Mouse (Mus musculus) heart, embryonic 14.5 days (tissue): Measurements from ENCODE around the gene Dip2b. TPM values are rescaled to one million over a fixed set of nuclear protein-coding genes. Genes with fewer than 3 reads are reported as not detected.

Experiments
- ATAC-seq: fragments of 200-750 bp; cut with Nextera tagmentation; 2 replicates; pipeline ENCODE4 v1.8.0; 2017; ENCODE audit warnings: low read depth, moderate TSS enrichment; ENCODE audit not compliant: insufficient number of reproducible peaks, insufficient read depth, low FRiP score
- H3K27ac ChIP-seq, 2 experiments: fragments of 200-500 bp in 1 of 2; fragments of 300-500 bp in 1 of 2; sonication (generic) in 1 of 2; replicated peaks in 1 of 2; 2 replicates each; pipeline ENCODE4 v1.5.1; 2012 to 2014; ENCODE audit warnings: low read depth in 2 of 2, low read length in 2 of 2, control low read depth in 1 of 2, mild to moderate bottlenecking in 1 of 2, mixed read lengths in 1 of 2; ENCODE audit not compliant: control insufficient read depth in 1 of 2, insufficient read depth in 1 of 2
- H3K27me3 ChIP-seq: fragments of 300-500 bp; sonication (generic); 2 replicates; pipeline ENCODE4 v1.6.1; 2014; ENCODE audit warnings: mild to moderate bottlenecking, low read length, control low read depth; ENCODE audit not compliant: control insufficient read depth, insufficient read depth
- H3K36me3 ChIP-seq: fragments of 300-500 bp; sonication (generic); 2 replicates; pipeline ENCODE4 v1.6.1; 2014; ENCODE audit warnings: mild to moderate bottlenecking, control low read depth, low read length, mixed read lengths; ENCODE audit not compliant: control insufficient read depth, insufficient read depth
- H3K4me1 ChIP-seq, 2 experiments: fragments of 200-500 bp in 1 of 2; fragments of 300-500 bp in 1 of 2; sonication (generic) in 1 of 2; 2 replicates each; pipeline ENCODE4 v1.6.1; 2012 to 2014; ENCODE audit warnings: low read length in 2 of 2, control low read depth in 1 of 2, mixed read lengths in 1 of 2; ENCODE audit not compliant: control insufficient read depth in 2 of 2, insufficient read depth in 2 of 2
- H3K4me2 ChIP-seq: fragments of 300-500 bp; sonication (generic); 2 replicates; pipeline ENCODE4 v1.6.1; 2014; ENCODE audit warnings: mild to moderate bottlenecking, low read length
- H3K4me3 ChIP-seq, 2 experiments: fragments of 200-500 bp in 1 of 2; fragments of 300-500 bp in 1 of 2; sonication (generic) in 1 of 2; 2 replicates each; pipeline ENCODE4 v1.5.1; 2012 to 2014; ENCODE audit warnings: low read length in 2 of 2, mild to moderate bottlenecking in 2 of 2, control low read depth in 1 of 2, low read depth in 1 of 2, moderate library complexity in 1 of 2; ENCODE audit not compliant: control insufficient read depth in 1 of 2, insufficient read depth in 1 of 2
- H3K9ac ChIP-seq: fragments of 300-500 bp; sonication (generic); 2 replicates; pipeline ENCODE4 v1.6.1; 2014; ENCODE audit warnings: mild to moderate bottlenecking, low read length
- H3K9me3 ChIP-seq: fragments of 300-500 bp; sonication (generic); 2 replicates; pipeline ENCODE4 v1.6.1; 2016; ENCODE audit warnings: low read length, control low read depth; ENCODE audit not compliant: control insufficient read depth
- WGBS: fragments of 180-500 bp; shearing (Covaris S2); extraction: QIAGEN DNeasy Blood & Tissue Kit; methylation state at CpG from one replicate; pipeline ENCODE4 v1.1.7; 2014; 5-methylcytosine and 5-hydroxymethylcytosine counted together
- polyA plus RNA-seq: library from polyadenylated mRNA; unstranded; fragments of >200 nt; fragmentation: Nextera tagmentation; extraction: Ambion mirVana; gene quantifications from 2 replicates; pipeline ENCODE4 v1.2.1, GENCODE M21; 2014

Dip2b gene
- polyA plus RNA-seq, 1 experiment from 2014 or later = 20.2 TPM

GRCm38 (mm10) chr15:100166464-100166863 lies 128.0 kb downstream of the Dip2b start:
- Histone ChIP-seq H3K27ac (0 out of 4 replicates have a peak overlapping the region, but pooled peaks of 1 of the 2 experiments have one; percentile 66), H3K4me2 (no peak overlapping the region), H3K4me1 (peaks cover 3 to 8% of the 10 kb centered on the region in 2 experiments; a peak in 2 of 4 replicates), H3K36me3 (peaks cover 74% of the 10 kb centered on the region), H3K9me3 (no peaks in the 10 kb centered on the region), H3K9ac (no peak overlapping the region; the same call in 1 of the 2 replicates), H3K27me3 (no peaks in the 10 kb centered on the region), H3K4me3 (no peak overlapping the region)
- 76% methylated on average over 3 of the region's 3 CpGs for WGBS
- ATAC-seq = no peak

GRCm38 (mm10) chr15:100167791-100168190 lies 129.3 kb downstream of the Dip2b start:
- no peak for ATAC-seq
- H3K9ac ChIP-seq = no peak overlapping the region
- no peaks in the 10 kb centered on the region for H3K27me3 ChIP-seq
- H3K27ac ChIP-seq = peak overlapping the region in 1 of 2 experiments; percentile 66; a peak in 2 of 4 replicates
- no peak overlapping the region for H3K4me3 ChIP-seq
- H3K4me2 ChIP-seq = no peak overlapping the region
- 65% methylated on average over 6 of the region's 6 CpGs for WGBS
- peaks cover 74% of the 10 kb centered on the region for H3K36me3 ChIP-seq
- H3K9me3 ChIP-seq = no peaks in the 10 kb centered on the region
- H3K4me1 ChIP-seq = peaks cover 3 to 8% of the 10 kb centered on the region in 2 experiments; a peak in 2 of 4 replicates

GRCm38 (mm10) chr15:100168191-100168606 lies 129.7 kb downstream of the Dip2b start:
- ATAC-seq = no peak
- no peaks in the 10 kb centered on the region for H3K27me3 ChIP-seq
- H3K4me3 ChIP-seq = no peak overlapping the region
- no peak overlapping the region for H3K4me2 ChIP-seq
- peaks cover 3 to 8% of the 10 kb centered on the region in 2 experiments; a peak in 2 of 4 replicates for H3K4me1 ChIP-seq
- WGBS = 80% methylated on average over 8 of the region's 8 CpGs
- peak overlapping the region; percentile 33 to 66; a peak in 3 of 4 replicates for H3K27ac ChIP-seq
- H3K9ac ChIP-seq = no peak overlapping the region
- peaks cover 74% of the 10 kb centered on the region for H3K36me3 ChIP-seq
- H3K9me3 ChIP-seq = no peaks in the 10 kb centered on the region

- Histone ChIP-seq H3K27me3 (no peaks in the 10 kb centered on the region), H3K4me3 (no peak overlapping the region), H3K4me2 (no peak overlapping the region), H3K9ac (no peak overlapping the region), H3K4me1 (peaks cover 9 to 12% of the 10 kb centered on the region in 2 experiments), H3K36me3 (peaks cover 81% of the 10 kb centered on the region), H3K27ac (peak overlapping the region; percentile 26 to 45; a peak in 3 of 4 replicates), H3K9me3 (no peaks in the 10 kb centered on the region)
- ATAC-seq = 0 out of 2 replicates have a peak, but pooled peaks have one; percentile 26
- WGBS = 35% methylated on average over 6 of the region's 6 CpGs
These were observed 136.7 kb downstream of the Dip2b start for GRCm38 (mm10) chr15:100175176-100175575.

GRCm38 (mm10) chr15:100177167-100177566 lies 138.7 kb downstream of the Dip2b start:
- Histone ChIP-seq H3K9me3 (no peaks in the 10 kb centered on the region), H3K4me3 (no peak overlapping the region), H3K4me1 (peaks cover 9 to 12% of the 10 kb centered on the region in 2 experiments), H3K36me3 (peaks cover 81% of the 10 kb centered on the region), H3K9ac (no peak overlapping the region), H3K27ac (no peak overlapping the region), H3K4me2 (no peak overlapping the region), H3K27me3 (no peaks in the 10 kb centered on the region)
- ATAC-seq = no peak
- WGBS = 80% methylated on average over 3 of the region's 3 CpGs

- no peak overlapping the region for H3K4me2 ChIP-seq
- H3K36me3 ChIP-seq = peaks cover 79% of the 10 kb centered on the region
- no peak for ATAC-seq
- H3K9me3 ChIP-seq = no peaks in the 10 kb centered on the region
- H3K4me1 ChIP-seq = peaks cover 9 to 12% of the 10 kb centered on the region in 2 experiments
- WGBS = 82% methylated on average over 9 of the region's 9 CpGs
- H3K9ac ChIP-seq = no peak overlapping the region
- H3K4me3 ChIP-seq = no peak overlapping the region
- no peaks in the 10 kb centered on the region for H3K27me3 ChIP-seq
- no peak overlapping the region for H3K27ac ChIP-seq
These were observed 139.1 kb downstream of the Dip2b start for GRCm38 (mm10) chr15:100177575-100177974.

GRCm38 (mm10) chr15:100178487-100178886 lies 140.0 kb downstream of the Dip2b start:
- Histone ChIP-seq H3K9me3 (no peaks in the 10 kb centered on the region), H3K4me3 (no peak overlapping the region), H3K27me3 (no peaks in the 10 kb centered on the region), H3K27ac (peak overlapping the region; percentile 41 to 43; a peak in 1 of 4 replicates), H3K4me1 (peaks cover 9 to 12% of the 10 kb centered on the region in 2 experiments), H3K4me2 (no peak overlapping the region), H3K36me3 (peaks cover 79% of the 10 kb centered on the region), H3K9ac (no peak overlapping the region)
- no peak for ATAC-seq
- WGBS = 33% methylated on average over 7 of the region's 7 CpGs

GRCm38 (mm10) chr15:100179685-100180084 lies 141.2 kb downstream of the Dip2b start:
- peaks cover 79% of the 10 kb centered on the region for H3K36me3 ChIP-seq

More at GRCm38 (mm10) chr15:100179685-100180084, 141.2 kb downstream of the Dip2b start:
- no peaks in the 10 kb centered on the region for H3K9me3 ChIP-seq
- H3K27me3 ChIP-seq = no peaks in the 10 kb centered on the region
- 89% methylated on average over 6 of the region's 6 CpGs for WGBS
- no peak overlapping the region for H3K4me2 ChIP-seq
- no peak overlapping the region for H3K4me3 ChIP-seq
- no peak overlapping the region for H3K9ac ChIP-seq
- no peak for ATAC-seq
- no peak overlapping the region for H3K27ac ChIP-seq
- H3K4me1 ChIP-seq = peaks cover 9 to 11% of the 10 kb centered on the region in 2 experiments
